Mouse (Mus musculus): ENCODE measurements around the gene Rrm1. TPM values are rescaled to one million over a fixed set of nuclear protein-coding genes. Genes with fewer than 3 reads are reported as not detected.

Gene Rrm1
- polyA plus RNA-seq, 1 experiment from 2014 or later, result 284 TPM

GRCm38 (mm10) chr7:102417398-102417797, 24.1 kb upstream of the Rrm1 start:
- ATAC-seq (replicated peaks; ENCODE audit: low FRiP score) (peak; percentile 61; the same call in 1 of the 2 replicates), DNase-seq (ENCODE audit: low spot score) (no peak)
- WGBS, result 5% methylated on average over 4 of the region's 4 CpGs
- no peak overlapping the region for H3K9ac ChIP-seq (ENCODE audit: low read depth, low read length)
- H3K27me3 ChIP-seq (replicated peaks; ENCODE audit: control insufficient read depth, insufficient read depth, low read length), result no peaks in the 10 kb centered on the region
- H3K4me3 ChIP-seq (ENCODE audit: low read depth, low read length), result no peak overlapping the region
- H3K4me2 ChIP-seq, result no peak overlapping the region
- H3K27ac ChIP-seq (ENCODE audit: low read depth, low read length), result no peak overlapping the region
- no peaks in the 10 kb centered on the region for H3K9me3 ChIP-seq (ENCODE audit: control insufficient read depth, low read length)
- H3K36me3 ChIP-seq (ENCODE audit: control insufficient read depth, insufficient read depth, low read length), result no peaks in the 10 kb centered on the region
- H3K4me1 ChIP-seq (replicated peaks; ENCODE audit: control insufficient read depth, insufficient read depth, low read length), result peaks cover 3% of the 10 kb centered on the region; the same call in 1 of the 2 replicates

DNA sequence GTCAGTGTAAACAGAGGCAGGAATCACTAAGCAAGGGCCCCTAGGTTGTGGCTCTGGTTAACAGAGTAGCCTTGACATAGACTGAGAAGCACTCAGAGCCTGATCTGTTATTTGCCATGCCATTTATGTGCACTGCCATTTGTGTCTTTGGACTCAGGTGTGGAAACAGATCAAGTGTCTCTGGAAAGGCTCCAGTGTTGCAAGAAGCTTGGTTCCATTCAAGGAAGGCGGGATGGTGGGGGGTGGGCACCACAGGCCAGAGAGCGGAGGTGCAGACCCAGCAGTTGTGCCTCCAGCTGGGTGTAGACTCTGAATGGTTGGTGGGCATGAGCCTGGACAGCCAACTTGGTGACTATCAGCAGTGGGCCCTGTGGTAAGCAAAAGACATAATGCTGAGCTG, 19.5 kb upstream of the Rrm1 start:
- DNase-seq (ENCODE audit: low spot score) (no peak), ATAC-seq (replicated peaks; ENCODE audit: low FRiP score) (no peak)
- no peaks in the 10 kb centered on the region for H3K36me3 ChIP-seq (ENCODE audit: control insufficient read depth, insufficient read depth, low read length)
- no peak overlapping the region for H3K4me3 ChIP-seq (ENCODE audit: low read depth, low read length)
- no peak overlapping the region for H3K27ac ChIP-seq (ENCODE audit: low read depth, low read length)
- H3K9ac ChIP-seq (ENCODE audit: low read depth, low read length), result no peak overlapping the region
- H3K4me2 ChIP-seq, result no peak overlapping the region
- WGBS, result 96% methylated on average over 2 of the region's 2 CpGs
- H3K4me1 ChIP-seq (replicated peaks; ENCODE audit: control insufficient read depth, insufficient read depth, low read length), result no peaks in the 10 kb centered on the region
- no peaks in the 10 kb centered on the region for H3K9me3 ChIP-seq (ENCODE audit: control insufficient read depth, low read length)
- H3K27me3 ChIP-seq (replicated peaks; ENCODE audit: control insufficient read depth, insufficient read depth, low read length), result no peaks in the 10 kb centered on the region

DNA sequence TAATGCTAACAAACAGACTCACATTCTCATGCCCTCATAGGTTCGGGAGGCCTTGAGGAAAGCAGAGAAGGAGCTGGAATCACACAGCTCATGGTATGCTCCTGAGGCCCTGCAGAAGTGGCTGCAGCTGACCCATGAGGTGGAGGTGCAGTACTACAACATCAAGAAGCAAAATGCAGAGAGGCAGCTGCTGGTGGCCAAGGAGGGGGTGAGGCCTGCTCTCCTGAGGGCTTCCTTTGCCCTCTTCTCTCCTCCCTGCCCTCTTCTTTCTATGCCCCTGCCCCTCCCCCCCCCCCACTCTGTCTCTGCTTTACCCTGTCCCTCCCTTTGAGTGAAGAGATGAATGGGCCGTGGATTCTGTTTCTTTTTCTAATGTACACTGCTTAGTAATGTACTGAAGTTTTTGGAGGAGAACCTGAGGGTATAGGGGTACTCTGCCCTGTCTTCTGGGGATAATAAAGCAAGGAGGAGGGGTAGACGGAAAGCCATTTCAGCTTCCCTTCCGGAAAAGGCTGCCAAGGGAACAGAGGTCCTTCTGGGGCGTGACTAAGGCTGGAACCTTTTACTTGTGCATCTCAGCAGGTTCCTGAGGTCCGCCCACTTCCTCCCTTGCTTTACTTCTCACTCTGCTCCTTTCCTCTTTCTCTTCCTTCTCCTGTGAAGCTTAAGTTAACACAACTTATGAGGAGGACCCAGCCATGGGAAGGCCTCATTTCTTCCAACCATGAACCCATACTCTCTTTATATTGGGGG, 15.4 kb upstream of the Rrm1 start:
- H3K36me3 ChIP-seq (ENCODE audit: control insufficient read depth, insufficient read depth, low read length), result no peaks in the 10 kb centered on the region
- ATAC-seq (replicated peaks; ENCODE audit: low FRiP score) (no peak), DNase-seq (ENCODE audit: low spot score) (no peak)
- WGBS, result 51% methylated on average over 6 of the region's 6 CpGs
- H3K4me2 ChIP-seq, result no peak overlapping the region
- H3K4me3 ChIP-seq (ENCODE audit: low read depth, low read length), result no peak overlapping the region
- no peak overlapping the region for H3K9ac ChIP-seq (ENCODE audit: low read depth, low read length)
- no peaks in the 10 kb centered on the region for H3K27me3 ChIP-seq (replicated peaks; ENCODE audit: control insufficient read depth, insufficient read depth, low read length)
- no peaks in the 10 kb centered on the region for H3K4me1 ChIP-seq (replicated peaks; ENCODE audit: control insufficient read depth, insufficient read depth, low read length)
- H3K27ac ChIP-seq (ENCODE audit: low read depth, low read length), result no peak overlapping the region
- no peaks in the 10 kb centered on the region for H3K9me3 ChIP-seq (ENCODE audit: control insufficient read depth, low read length)

DNA sequence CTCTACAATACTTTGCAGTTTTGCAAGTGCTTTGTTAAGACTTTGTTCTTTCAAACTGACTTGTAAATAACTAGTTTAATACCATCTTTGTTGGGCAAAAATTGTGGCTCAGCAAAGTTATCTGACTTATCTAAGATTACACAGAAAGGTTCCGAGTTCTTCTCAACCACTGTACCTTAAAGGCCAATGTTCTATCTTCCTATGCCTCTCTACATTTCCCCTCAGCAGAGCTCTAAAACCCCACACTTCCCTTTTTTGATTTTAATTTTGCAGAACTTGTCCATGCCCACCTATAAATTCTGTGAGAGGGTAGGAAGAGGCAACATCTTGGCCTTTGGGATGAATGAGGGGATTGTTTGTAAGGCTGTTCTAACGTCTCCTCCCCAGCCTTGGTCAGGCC, 7.2 kb upstream of the Rrm1 start:
- H3K27me3 ChIP-seq (replicated peaks; ENCODE audit: control insufficient read depth, insufficient read depth, low read length), result no peaks in the 10 kb centered on the region
- WGBS, result 69% methylated on average over 2 of the region's 2 CpGs
- H3K9me3 ChIP-seq (ENCODE audit: control insufficient read depth, low read length), result no peaks in the 10 kb centered on the region
- H3K4me3 ChIP-seq (ENCODE audit: low read depth, low read length), result no peak overlapping the region
- no peaks in the 10 kb centered on the region for H3K36me3 ChIP-seq (ENCODE audit: control insufficient read depth, insufficient read depth, low read length)
- no peak overlapping the region for H3K27ac ChIP-seq (ENCODE audit: low read depth, low read length)
- no peak overlapping the region for H3K9ac ChIP-seq (ENCODE audit: low read depth, low read length)
- no peaks in the 10 kb centered on the region for H3K4me1 ChIP-seq (replicated peaks; ENCODE audit: control insufficient read depth, insufficient read depth, low read length)
- ATAC-seq (replicated peaks; ENCODE audit: low FRiP score) (no peak), DNase-seq (ENCODE audit: low spot score) (no peak)
- no peak overlapping the region for H3K4me2 ChIP-seq

DNA sequence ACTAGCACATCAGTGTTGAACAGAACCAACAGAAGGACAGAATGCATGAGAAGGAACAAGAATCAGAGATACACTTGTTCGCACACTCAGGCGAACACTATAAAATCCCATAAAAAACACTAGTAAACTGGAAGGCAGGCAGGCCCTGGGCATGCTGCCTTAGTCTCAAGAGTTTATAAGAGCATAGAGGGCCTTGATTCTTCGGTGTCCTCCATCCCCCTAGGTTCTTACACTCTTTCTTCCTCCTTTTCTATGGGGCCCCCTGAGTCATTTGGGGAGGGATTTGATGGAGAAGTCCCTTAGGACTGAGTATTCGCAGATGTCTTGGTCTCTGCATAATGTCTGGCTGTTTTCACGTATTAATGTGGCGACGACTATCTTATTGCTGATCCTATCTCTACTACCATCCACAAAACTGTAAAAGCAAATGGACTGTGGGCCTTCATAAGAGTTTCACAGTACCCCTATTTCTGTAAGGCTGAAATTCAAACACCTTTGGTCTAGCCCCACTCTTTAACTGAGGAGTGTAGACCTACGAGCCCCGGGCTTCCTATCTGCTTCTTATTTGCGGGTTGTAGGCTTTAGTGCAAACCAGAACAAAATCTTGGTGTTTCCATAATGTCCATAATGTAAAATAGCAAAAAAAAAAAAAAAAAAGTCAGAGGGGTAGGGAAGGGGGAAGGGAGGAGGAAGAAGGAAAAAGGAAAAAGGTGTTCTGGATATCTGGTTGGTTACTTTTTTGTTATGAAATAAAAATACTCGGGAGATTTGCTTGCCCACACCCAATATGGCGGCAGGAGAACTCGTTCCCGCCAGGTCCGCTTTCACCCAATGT, 456 bp upstream of the Rrm1 start:
- H3K9ac ChIP-seq (ENCODE audit: low read depth, low read length), result peak overlapping the region; percentile 98; the same call in 1 of the 2 replicates
- WGBS, result 48% methylated on average over 15 of the region's 15 CpGs
- H3K9me3 ChIP-seq (ENCODE audit: control insufficient read depth, low read length), result no peaks in the 10 kb centered on the region
- H3K4me3 ChIP-seq (ENCODE audit: low read depth, low read length), result peak overlapping the region; percentile 92
- H3K36me3 ChIP-seq (ENCODE audit: control insufficient read depth, insufficient read depth, low read length), result peaks cover 10% of the 10 kb centered on the region
- peak overlapping the region; percentile 88 for H3K4me2 ChIP-seq
- DNase-seq (ENCODE audit: low spot score) (no peak), ATAC-seq (replicated peaks; ENCODE audit: low FRiP score) (no peak)
- no peaks in the 10 kb centered on the region for H3K27me3 ChIP-seq (replicated peaks; ENCODE audit: control insufficient read depth, insufficient read depth, low read length)
- no peak overlapping the region for H3K27ac ChIP-seq (ENCODE audit: low read depth, low read length)
- peaks cover 12% of the 10 kb centered on the region for H3K4me1 ChIP-seq (replicated peaks; ENCODE audit: control insufficient read depth, insufficient read depth, low read length)

GRCm38 (mm10) chr7:102442432-102442831, 937 bp downstream of the Rrm1 start:
- DNase-seq (ENCODE audit: low spot score), result no peak
- Histone ChIP-seq H3K9me3 (ENCODE audit: control insufficient read depth, low read length) (no peaks in the 10 kb centered on the region), H3K4me1 (replicated peaks; ENCODE audit: control insufficient read depth, insufficient read depth, low read length) (peaks cover 12% of the 10 kb centered on the region), H3K9ac (ENCODE audit: low read depth, low read length) (peak overlapping the region; percentile 98), H3K4me2 (peak overlapping the region; percentile 88), H3K27me3 (replicated peaks; ENCODE audit: control insufficient read depth, insufficient read depth, low read length) (no peaks in the 10 kb centered on the region), H3K27ac (ENCODE audit: low read depth, low read length) (peak overlapping the region; percentile 98), H3K36me3 (ENCODE audit: control insufficient read depth, insufficient read depth, low read length) (peaks cover 17% of the 10 kb centered on the region), H3K4me3 (ENCODE audit: low read depth, low read length) (peak overlapping the region; percentile 92)
- WGBS, result 3% methylated on average over 4 of the region's 4 CpGs
- ATAC-seq (replicated peaks; ENCODE audit: low FRiP score), result no peak

GRCm38 (mm10) chr7:102444301-102444700, 2.8 kb downstream of the Rrm1 start:
- peak overlapping the region; percentile 50 for H3K4me3 ChIP-seq (ENCODE audit: low read depth, low read length)
- peak overlapping the region; percentile 88 for H3K4me2 ChIP-seq
- ATAC-seq (replicated peaks; ENCODE audit: low FRiP score) (peak; percentile 72), DNase-seq (ENCODE audit: low spot score) (no peak)
- peak overlapping the region; percentile 59 for H3K9ac ChIP-seq (ENCODE audit: low read depth, low read length)
- no peaks in the 10 kb centered on the region for H3K27me3 ChIP-seq (replicated peaks; ENCODE audit: control insufficient read depth, insufficient read depth, low read length)
- peaks cover 12% of the 10 kb centered on the region for H3K4me1 ChIP-seq (replicated peaks; ENCODE audit: control insufficient read depth, insufficient read depth, low read length)
- peaks cover 27% of the 10 kb centered on the region for H3K36me3 ChIP-seq (ENCODE audit: control insufficient read depth, insufficient read depth, low read length)
- H3K9me3 ChIP-seq (ENCODE audit: control insufficient read depth, low read length), result no peaks in the 10 kb centered on the region
- peak overlapping the region; percentile 61 for H3K27ac ChIP-seq (ENCODE audit: low read depth, low read length)
- WGBS, result 44% methylated on average over 2 of the region's 2 CpGs

- 94% methylated on average over 9 of the region's 9 CpGs for WGBS
- ATAC-seq (replicated peaks; ENCODE audit: low FRiP score), result no peak
- Histone ChIP-seq H3K9me3 (ENCODE audit: control insufficient read depth, low read length) (no peaks in the 10 kb centered on the region), H3K4me2 (no peak overlapping the region), H3K27ac (ENCODE audit: low read depth, low read length) (no peak overlapping the region), H3K9ac (ENCODE audit: low read depth, low read length) (no peak overlapping the region), H3K36me3 (ENCODE audit: control insufficient read depth, insufficient read depth, low read length) (peaks cover 38% of the 10 kb centered on the region), H3K4me1 (replicated peaks; ENCODE audit: control insufficient read depth, insufficient read depth, low read length) (peaks cover 12% of the 10 kb centered on the region), H3K4me3 (ENCODE audit: low read depth, low read length) (no peak overlapping the region), H3K27me3 (replicated peaks; ENCODE audit: control insufficient read depth, insufficient read depth, low read length) (no peaks in the 10 kb centered on the region)
- DNase-seq (ENCODE audit: low spot score), result no peak
Observed at GRCm38 (mm10) chr7:102446438-102446837, 4.9 kb downstream of the Rrm1 start.
